In genomic region chr5:100428734-100429343, GRCm38 (mm10) we compare ENCODE assay signal across 8 mouse cellular contexts. TPM values are rescaled to one million over a fixed set of nuclear protein-coding genes. Genes with fewer than 3 reads are reported as not detected.
DNase-seq lines count a peak whose midpoint lies in the region; ATAC-seq and TF ChIP-seq lines count a peak whose summit lies in the region.

No protein-coding gene starts in this region.

- peak overlapping the region; percentile 65 for H3K4me2 ChIP-seq in heart, embryonic 15.5 days
- H3K4me2 ChIP-seq in forebrain, embryonic 16.5 days (ENCODE audit: low read length): peak overlapping the region; percentile 98

- peak; percentile 24 for ATAC-seq in heart, embryonic 15.5 days (replicated peaks; ENCODE audit: insufficient number of reproducible peaks, insufficient read depth, low FRiP score, low read depth)
- ATAC-seq in forebrain, embryonic 16.5 days: peak; percentile 53
- ATAC-seq in megakaryocyte, adult 5-6 weeks (ENCODE audit: poor library complexity, severe bottlenecking): peak; percentile 29

- WGBS in heart, embryonic 15.5 days: under 1% methylated on average over 20 of the region's 20 CpGs
- WGBS in forebrain, embryonic 16.5 days: under 1% methylated on average over 20 of the region's 20 CpGs

- DNase-seq in heart, postnatal 14 days: no peak
- no peak for DNase-seq in MEL (ENCODE audit: low read depth, low spot score)
- DNase-seq in urinary bladder, postnatal 14 days (ENCODE audit: low spot score): no peak
- DNase-seq in left cerebral cortex, postnatal 14 days (ENCODE audit: low spot score in 2 of 2): no peak
- DNase-seq in Muller cell, postnatal 12 days (ENCODE audit: inconsistent ontology term): no peak

- H3K27me3 ChIP-seq in heart, embryonic 15.5 days: no peaks in the 10 kb centered on the region
- H3K27me3 ChIP-seq in MEL (ENCODE audit: control insufficient read depth in 1 of 2, insufficient read depth in 2 of 2, low read length in 2 of 2): no peaks in the 10 kb centered on the region
- no peaks in the 10 kb centered on the region for H3K27me3 ChIP-seq in forebrain, embryonic 16.5 days (replicated peaks; ENCODE audit: control insufficient read depth, insufficient read depth, low read length)

- no peak for TF ChIP-seq RAD21 in MEL (IDR thresholded peaks at IDR 0.05; ENCODE audit: low read depth, low read length)

- H3K4me3 ChIP-seq in heart, embryonic 15.5 days: peak overlapping the region; percentile 75
- peak overlapping the region; percentile 55 to 78 for H3K4me3 ChIP-seq in MEL (ENCODE audit: control insufficient read depth in 1 of 2, insufficient read depth in 1 of 2, low read depth in 2 of 2, low read length in 2 of 2)
- peak overlapping the region; percentile 80 for H3K4me3 ChIP-seq in forebrain, embryonic 16.5 days (replicated peaks; ENCODE audit: low read length)

- H3K79me2 ChIP-seq in MEL (ENCODE audit: control insufficient read depth, insufficient read depth, low read length, poor library complexity): peaks cover 40% of the 10 kb centered on the region

- peaks cover 33% of the 10 kb centered on the region for H3K36me3 ChIP-seq in heart, embryonic 15.5 days
- peaks cover 5 to 49% of the 10 kb centered on the region in 2 experiments for H3K36me3 ChIP-seq in MEL (ENCODE audit: control insufficient read depth in 1 of 2, insufficient read depth in 2 of 2, low read length in 2 of 2)
- peaks cover 12% of the 10 kb centered on the region for H3K36me3 ChIP-seq in forebrain, embryonic 16.5 days (ENCODE audit: control insufficient read depth, insufficient read depth)

- intact Hi-C loops in heart, postnatal 14 days (cut with DNase I): loop anchor here (1.0 to 10.0 kb wide), 3 partner anchors 13 to 246 kb away; partner anchors contain the start of genes Cops4, Coq2 and Sec31a
- intact Hi-C loops in left cerebral cortex, postnatal 14 days (cut with DNase I): loop anchor here (5.0 kb wide), 2 partner anchors 68 to 88 kb away; partner anchors contain the start of gene Cops4

- no peak for TF ChIP-seq EP300 in MEL (IDR thresholded peaks at IDR 0.05; ENCODE audit: low read depth in 1 of 2, low read length in 2 of 2)

- peak overlapping the region; percentile 91 for H3K27ac ChIP-seq in heart, embryonic 15.5 days
- peak overlapping the region; percentile 84 for H3K27ac ChIP-seq in MEL (ENCODE audit: control insufficient read depth, low read depth, low read length)
- H3K27ac ChIP-seq in forebrain, embryonic 16.5 days (ENCODE audit: low read length): peak overlapping the region; percentile 90

- no peak for TF ChIP-seq POLR2A in MEL (IDR thresholded peaks at IDR 0.05; ENCODE audit: control insufficient read depth in 1 of 2, insufficient read depth in 1 of 2, low read depth in 1 of 2, low read length in 2 of 2, poor library complexity in 1 of 2)

- peak overlapping the region; percentile 71 for H3K9ac ChIP-seq in heart, embryonic 15.5 days
- H3K9ac ChIP-seq in MEL (ENCODE audit: control insufficient read depth, low read depth, low read length, poor library complexity, severe bottlenecking): peak overlapping the region; percentile 81
- peak overlapping the region; percentile 91 for H3K9ac ChIP-seq in forebrain, embryonic 16.5 days (replicated peaks; ENCODE audit: low read depth, low read length)

- no peaks in the 10 kb centered on the region for H3K9me3 ChIP-seq in heart, embryonic 15.5 days (replicated peaks)
- no peaks in the 10 kb centered on the region for H3K9me3 ChIP-seq in MEL (replicated peaks; ENCODE audit: insufficient read depth, low read length)
- no peaks in the 10 kb centered on the region for H3K9me3 ChIP-seq in forebrain, embryonic 16.5 days (ENCODE audit: control insufficient read depth, low read length)

- TF ChIP-seq CTCF in MEL (IDR thresholded peaks at IDR 0.05 in 2 of 3, conservative IDR thresholded peaks at IDR 0.05 in 1 of 3; ENCODE audit: control insufficient read depth in 1 of 3, insufficient read depth in 1 of 3, low read depth in 2 of 3, low read length in 3 of 3, poor library complexity in 1 of 3, severe bottlenecking in 1 of 3): no peak

- H3K4me1 ChIP-seq in heart, embryonic 15.5 days (replicated peaks): peaks cover 46% of the 10 kb centered on the region
- peaks cover 13 to 40% of the 10 kb centered on the region in 2 experiments for H3K4me1 ChIP-seq in MEL (ENCODE audit: control insufficient read depth in 1 of 2, insufficient read depth in 2 of 2, low read length in 2 of 2)
- peaks cover 48% of the 10 kb centered on the region for H3K4me1 ChIP-seq in forebrain, embryonic 16.5 days (replicated peaks; ENCODE audit: control insufficient read depth, insufficient read depth, low read length)

TF ChIP-seq in MEL, 35 proteins besides CTCF, POLR2A, EP300 and RAD21:
- TF ChIP-seq HCFC1 (IDR thresholded peaks at IDR 0.05; ENCODE audit: low read depth, low read length): no peak
- TF ChIP-seq CHD1 (IDR thresholded peaks at IDR 0.05; ENCODE audit: low read depth, low read length): peak; percentile 84

RNA-seq across cellular contexts. Expression of gene Sec31a, which starts 12.8 kb away (rescaled TPM):
- polyA plus RNA-seq in heart, embryonic 15.5 days (2015; fragmentation: Nextera tagmentation; extraction: Ambion mirVana): 127 and 156 TPM in 2 replicates
- 100 to 1,000 TPM; 114 to 118 TPM for total RNA-seq in heart, postnatal 14 days (2021)
- total RNA-seq in MEL (2012; rRNA removed): 60.5 and 61.2 TPM in 2 replicates
- 100 to 1,000 TPM in 1 of 2 experiments, not detected in 1; 165 TPM for polyA plus RNA-seq in MEL (2012; ENCODE audit: insufficient read depth in 1 of 2, insufficient read length in 2 of 2, low read depth in 1 of 2, low replicate concordance in 2 of 2, missing spikeins in 1 of 2)
- 91.0 and 92.3 TPM in 2 replicates for polyA plus RNA-seq in forebrain, embryonic 16.5 days (2015; fragmentation: Nextera tagmentation; extraction: Ambion mirVana)
- 99.2 and 106 TPM in 2 replicates for total RNA-seq in megakaryocyte, adult 5-6 weeks (2015)
- 101 and 106 TPM in 2 replicates for total RNA-seq in megakaryocyte, adult 5-6 weeks (2017)
- 100 to 1,000 TPM; 108 to 112 TPM for total RNA-seq in left cerebral cortex, postnatal 14 days (2021)
